Mouse (Mus musculus) R1 (cell line): ENCODE data around the gene Tenm4.
A peak's percentile ranks its signal among the peaks of the same experiment; 100 is the strongest.
"Not testable (repeated sequence)": the region's sequence is repeated elsewhere in the genome, so short reads cannot be mapped to it uniquely, and the experiment has no call there.

Experiments used
- DNase-seq: peaks from one replicate; pipeline ENCODE4 v3.0.0-alpha.2; 2018; ENCODE audit warnings: low read depth, low spot score

The Tenm4 gene

DNA sequence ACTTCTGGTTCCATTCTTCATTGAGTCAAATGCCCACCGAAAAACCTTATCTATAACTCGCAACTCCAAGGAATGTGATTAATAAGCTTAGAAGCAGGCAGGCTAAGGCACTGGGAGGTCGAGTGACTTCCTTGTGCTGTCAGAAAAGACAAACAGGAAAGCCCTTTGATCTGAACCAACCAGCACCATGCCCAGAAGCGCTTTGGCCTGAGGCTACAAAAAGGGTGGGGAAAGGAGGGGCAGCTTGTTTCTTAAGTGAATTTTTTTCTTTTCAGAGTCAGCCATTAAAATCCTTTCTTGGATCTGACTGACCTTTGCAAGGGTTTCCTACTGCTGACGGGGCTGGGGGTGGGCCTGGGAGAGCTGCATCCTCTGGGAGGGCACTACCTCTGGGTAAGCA is 731.1 kb downstream of the Tenm4 start:
- DNase-seq: peak; percentile 41

GRCm38 (mm10) chr7:96903088-96903985 is 732.3 kb downstream of the Tenm4 start:
- no peak for DNase-seq

DNA sequence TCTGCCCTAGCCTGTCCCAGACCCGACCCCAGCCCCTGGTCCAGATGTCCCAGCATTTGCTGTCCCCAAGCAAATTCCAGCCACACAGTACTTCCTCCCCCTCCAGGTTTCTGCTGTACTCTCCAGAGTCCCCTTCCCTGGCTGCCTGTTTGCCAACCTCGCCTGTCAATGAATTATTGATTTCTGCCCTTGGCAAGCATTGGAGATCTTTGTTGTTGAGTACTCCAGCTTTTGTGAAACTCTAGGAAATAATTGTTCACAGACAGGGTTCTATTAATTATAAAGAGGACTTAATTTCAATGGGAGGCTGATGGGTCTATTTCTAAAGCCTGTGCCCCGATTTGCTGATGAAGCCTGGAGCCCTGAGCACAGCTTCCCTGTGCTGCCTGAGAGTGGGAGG is 733.4 kb downstream of the Tenm4 start:
- no peak for DNase-seq

DNA sequence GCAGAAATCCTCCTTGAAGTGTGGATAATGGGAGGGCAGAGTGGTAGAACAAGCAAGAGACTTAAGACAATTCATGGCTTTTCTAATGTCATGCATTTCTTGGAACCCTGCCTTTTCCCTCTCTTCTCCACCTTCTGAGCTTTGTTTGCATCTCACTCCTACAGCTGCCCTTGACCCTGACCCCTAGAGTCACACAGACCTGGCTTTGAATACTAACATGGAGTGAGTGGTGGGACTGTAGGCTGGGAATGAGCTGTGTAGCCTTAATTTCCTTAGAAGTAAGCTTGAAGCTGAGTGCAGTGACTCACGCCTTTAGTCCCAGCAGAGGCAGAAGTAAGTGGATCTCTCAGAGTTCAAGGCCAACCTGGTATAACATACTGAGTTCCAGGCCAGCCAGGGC is 733.9 kb downstream of the Tenm4 start:
- DNase-seq: peak; percentile 40

GRCm38 (mm10) chr7:96905422-96905821 is 734.4 kb downstream of the Tenm4 start:
- peak; percentile 38 for DNase-seq

- no peak for DNase-seq
These were observed 735.2 kb downstream of the Tenm4 start for GRCm38 (mm10) chr7:96906216-96906615.

DNA sequence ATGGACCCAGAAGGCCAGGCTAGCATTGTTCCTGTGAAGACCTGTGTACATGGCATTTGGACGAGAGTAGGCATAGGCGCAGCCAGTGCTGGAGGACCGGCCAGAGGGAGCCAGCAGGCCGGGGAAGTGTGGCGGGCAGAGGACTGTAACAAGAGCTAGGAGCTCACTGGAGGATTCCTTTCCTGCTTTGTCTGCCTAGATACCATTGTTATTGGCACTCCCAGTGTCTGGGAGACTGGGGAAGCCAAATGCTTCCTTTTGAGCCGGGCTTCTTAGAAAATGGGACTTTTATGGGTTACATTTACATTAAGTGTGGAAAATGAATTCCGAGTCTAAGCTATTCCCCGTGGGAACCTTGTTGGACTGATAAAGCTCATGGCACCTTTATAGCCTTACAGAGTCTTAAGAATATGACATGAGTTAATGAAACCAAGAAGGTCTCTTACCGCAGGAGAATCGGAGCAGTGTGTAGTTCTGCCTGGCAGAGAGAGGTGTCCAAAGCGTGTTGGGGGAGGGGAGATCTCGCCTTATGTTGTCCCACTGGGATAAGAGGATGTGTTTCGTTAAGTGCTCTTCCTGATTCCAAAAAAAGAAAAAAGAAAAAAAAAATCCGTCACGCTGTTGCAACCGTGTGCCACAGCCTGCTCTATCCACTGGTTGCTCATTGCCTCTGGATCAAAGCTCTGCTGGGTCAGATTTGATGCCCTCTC is 737.1 kb downstream of the Tenm4 start:
- peak; percentile 57 for DNase-seq

GRCm38 (mm10) chr7:96909856-96910255 is 738.8 kb downstream of the Tenm4 start:
- DNase-seq: no peak

GRCm38 (mm10) chr7:96910310-96910960 is 739.4 kb downstream of the Tenm4 start:
- no peak for DNase-seq

GRCm38 (mm10) chr7:96914031-96914430 is 743.0 kb downstream of the Tenm4 start:
- peak; percentile 71 for DNase-seq

DNA sequence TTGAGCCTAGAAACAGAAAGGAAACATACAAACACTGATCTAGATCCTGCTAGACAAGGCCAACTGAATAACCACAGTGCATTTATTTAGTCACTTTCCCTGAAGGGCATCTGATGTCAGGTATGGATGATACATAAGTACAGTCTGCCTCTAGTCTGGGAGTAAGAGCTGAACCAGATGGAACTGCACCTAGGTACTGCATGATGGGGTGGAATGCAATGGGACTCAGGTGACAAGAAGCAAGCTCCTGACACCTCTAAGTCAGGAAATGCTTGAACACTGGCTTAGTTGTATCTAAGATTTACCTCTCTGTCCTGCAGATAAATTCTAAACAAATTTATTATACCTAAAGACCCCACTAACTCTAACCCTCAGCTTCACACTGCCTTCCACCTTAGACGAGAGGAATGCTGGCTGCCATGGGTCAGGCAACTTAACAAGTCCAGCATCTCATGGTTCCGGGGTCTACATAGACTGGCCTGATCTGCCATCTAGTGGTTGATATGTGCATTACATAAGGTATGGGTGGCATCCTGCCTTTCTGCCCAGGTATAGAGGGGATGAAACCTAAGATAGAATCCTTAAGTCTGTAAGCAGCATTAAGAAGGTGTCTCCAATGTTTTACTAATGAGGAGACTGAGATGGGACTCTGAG is 744.5 kb downstream of the Tenm4 start:
- DNase-seq: peak; percentile 70

DNA sequence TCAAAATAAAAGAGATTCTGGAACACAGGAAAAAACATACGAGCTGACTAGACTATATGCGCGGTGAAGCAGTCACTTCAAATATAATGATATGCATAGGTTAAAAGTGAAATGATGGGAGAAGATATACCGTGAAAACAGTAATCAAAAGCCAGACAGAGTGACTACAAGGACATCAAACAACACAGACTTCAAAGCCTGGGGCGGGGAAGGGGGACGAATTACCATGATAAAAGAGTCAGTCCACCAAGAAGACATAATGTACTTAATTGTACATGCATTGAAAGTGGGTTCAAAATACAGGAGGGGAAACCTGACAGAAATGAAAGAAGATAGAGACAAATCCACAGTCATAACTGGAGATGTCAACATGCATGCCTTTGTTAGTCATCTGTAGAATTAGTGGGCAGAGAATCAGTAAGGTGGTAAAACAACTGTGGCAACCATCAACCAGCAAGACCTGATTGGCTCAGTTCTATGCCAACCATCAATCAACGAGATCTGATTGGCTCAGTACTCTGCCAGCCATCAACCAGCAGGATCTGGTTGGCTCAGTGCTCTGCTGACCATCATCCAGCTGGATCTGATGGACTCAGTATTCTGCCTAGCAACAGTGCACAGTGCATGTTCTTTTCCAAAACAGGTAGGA is 749.5 kb downstream of the Tenm4 start:
- DNase-seq: no peak

- DNase-seq: no peak
These were observed 751.9 kb downstream of the Tenm4 start for GRCm38 (mm10) chr7:96922927-96923326.

- no peak for DNase-seq
These were observed 772.8 kb downstream of the Tenm4 start for GRCm38 (mm10) chr7:96943715-96944377.

GRCm38 (mm10) chr7:96946501-96946900 is 775.5 kb downstream of the Tenm4 start:
- DNase-seq: not testable (repeated sequence)

GRCm38 (mm10) chr7:96951281-96952051 is 780.4 kb downstream of the Tenm4 start, which contains the start of gene Nars2:
TSS of gene Nars2 (plus strand) at chr7:96951505.
- DNase-seq: peak; percentile 98

DNA sequence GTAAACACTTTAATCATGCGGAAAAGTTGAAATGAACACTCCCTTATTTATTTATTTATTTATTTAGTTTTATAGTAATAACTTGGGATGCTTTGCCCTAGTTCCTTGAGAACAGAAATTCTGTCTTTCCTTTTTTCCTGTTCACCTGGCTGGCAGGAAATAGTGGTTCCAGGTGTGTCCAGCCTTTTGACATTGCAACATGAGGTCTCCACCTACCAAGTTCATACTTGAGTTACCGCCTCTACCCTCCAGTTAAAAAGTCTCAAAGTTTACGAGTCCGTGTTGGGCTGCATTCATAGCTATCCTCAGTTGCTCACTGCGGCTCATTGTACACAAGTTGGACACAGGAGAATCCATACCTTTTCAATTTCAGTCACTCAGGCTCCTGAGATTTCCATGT is 781.0 kb downstream of the Tenm4 start:
- no peak for DNase-seq

DNA sequence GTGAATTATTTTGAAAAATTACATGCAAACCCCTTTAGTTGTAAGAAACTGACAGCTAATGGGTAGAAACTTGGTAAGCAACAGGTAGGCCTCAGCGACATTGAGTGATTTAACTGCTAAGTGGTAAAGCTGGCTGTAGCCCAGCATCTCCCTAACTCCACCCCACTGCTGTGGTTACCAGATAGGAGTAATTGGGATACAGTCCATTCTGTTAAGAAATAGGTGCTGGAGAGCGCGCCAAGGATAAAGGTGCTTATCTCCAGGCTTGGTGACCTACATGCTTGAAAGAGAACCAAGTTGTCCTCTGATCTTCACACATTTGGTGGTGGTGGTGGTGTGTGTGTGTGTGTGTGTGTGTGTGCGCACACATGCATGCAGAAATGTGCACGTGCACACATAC is 788.1 kb downstream of the Tenm4 start:
- DNase-seq: no peak
